In the genomic region with DNA sequence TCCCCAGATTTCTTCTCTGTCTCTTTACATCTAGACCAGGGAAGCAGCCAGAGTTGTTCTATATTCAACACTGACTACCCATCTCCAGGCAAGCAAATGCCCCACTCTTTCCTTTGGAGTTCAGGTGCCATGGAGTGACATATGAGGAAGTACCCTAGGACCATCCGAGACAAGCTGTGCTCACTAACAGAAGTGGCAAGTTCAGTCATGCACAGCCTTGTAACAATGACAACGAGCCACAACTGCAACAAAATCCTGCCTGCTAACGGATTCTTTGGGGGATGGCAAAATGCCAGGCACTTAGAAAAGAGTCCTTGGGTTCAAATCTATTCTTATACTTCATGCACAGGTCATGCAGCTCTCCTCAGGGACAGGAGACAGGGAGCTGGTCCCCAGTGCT, we compare ENCODE assay signal across 19 mouse cellular contexts. TPM values are rescaled to one million over a fixed set of nuclear protein-coding genes. Genes with fewer than 3 reads are reported as not detected.
DNase-seq lines count a peak whose midpoint lies in the region; ATAC-seq lines count a peak whose summit lies in the region.
"Had no signal": no experiment of that assay in that cellular context is flagged by ENCODE, and none has a peak within 500 bp of the region (broad histone marks: within the 10 kb centered on the region; RNA-seq: fewer than 3 reads in every experiment).

No protein-coding gene starts in this region.

- peak; percentile 56; the same call in 1 of the 2 replicates for ATAC-seq in granulocyte monocyte progenitor cell, adult 5-6 weeks (replicated peaks; ENCODE audit: poor library complexity, severe bottlenecking)
- no peak for ATAC-seq in midbrain, embryonic 15.5 days (replicated peaks)
- ATAC-seq: forebrain, embryonic 15.5 days had no signal

- H3K4me3 ChIP-seq in midbrain, embryonic 15.5 days: no peak overlapping the region
- H3K4me3 ChIP-seq: forebrain, embryonic 15.5 days; heart, adult 2 months; heart, embryonic 15.5 days; hindbrain, embryonic 10.5 days had no signal

- no peaks in the 10 kb centered on the region for H3K9me3 ChIP-seq in midbrain, embryonic 15.5 days
- H3K9me3 ChIP-seq: forebrain, embryonic 15.5 days; heart, embryonic 15.5 days; hindbrain, embryonic 10.5 days had no signal

- H3K9ac ChIP-seq in midbrain, embryonic 15.5 days: no peak overlapping the region
- H3K9ac ChIP-seq: forebrain, embryonic 15.5 days; heart, embryonic 15.5 days; hindbrain, embryonic 14.5 days had no signal

- H3K4me2 ChIP-seq in midbrain, embryonic 15.5 days: no peak overlapping the region
- H3K4me2 ChIP-seq: forebrain, embryonic 15.5 days; heart, embryonic 11.5 days; heart, embryonic 15.5 days; hindbrain, embryonic 14.5 days had no signal

- DNase-seq in A20 (ENCODE audit: low read depth, low spot score): peak; percentile 48
- peak; percentile 7 to 13 for DNase-seq in B cell, adult 2 months
- DNase-seq in splenic B cell, adult 2 months (ENCODE audit: low read depth, low spot score): peak; percentile 20
- no peak for DNase-seq in lung, postnatal 14 days
- DNase-seq: adrenal gland, adult 2 months; adrenal gland, postnatal 25 days; cerebellum, adult 18-20 months; cerebellum, adult 9-11 months; cerebellum, postnatal 36 days; gastrocnemius, postnatal 36 days; heart, adult 2 months; heart, postnatal 14 days had no signal

- H3K36me3 ChIP-seq in splenic B cell, adult 2 months (ENCODE audit: control insufficient read depth, insufficient read depth, low read length, poor library complexity, severe bottlenecking): no peaks in the 10 kb centered on the region
- H3K36me3 ChIP-seq in midbrain, embryonic 15.5 days (replicated peaks): no peaks in the 10 kb centered on the region
- H3K36me3 ChIP-seq: forebrain, embryonic 15.5 days; heart, embryonic 15.5 days; hindbrain, embryonic 10.5 days had no signal

- H3K27me3 ChIP-seq in splenic B cell, adult 2 months (ENCODE audit: control insufficient read depth, insufficient read depth, low read length, poor library complexity, severe bottlenecking): no peaks in the 10 kb centered on the region
- H3K27me3 ChIP-seq in midbrain, embryonic 15.5 days (replicated peaks): no peaks in the 10 kb centered on the region
- H3K27me3 ChIP-seq: forebrain, embryonic 15.5 days; heart, embryonic 15.5 days had no signal

- WGBS in midbrain, embryonic 15.5 days: 55% methylated on average over 3 of the region's 3 CpGs

- H3K4me1 ChIP-seq in midbrain, embryonic 15.5 days: no peaks in the 10 kb centered on the region
- H3K4me1 ChIP-seq: forebrain, embryonic 15.5 days; hindbrain, embryonic 10.5 days had no signal

- H3K27ac ChIP-seq in midbrain, embryonic 15.5 days: no peak overlapping the region
- H3K27ac ChIP-seq: forebrain, embryonic 15.5 days; heart, adult 2 months; heart, embryonic 15.5 days; hindbrain, embryonic 10.5 days; hindbrain, embryonic 14.5 days had no signal

RNA-seq across cellular contexts. Expression of gene Hipk3, which starts 8.1 kb away (rescaled TPM):
- 36.0 and 40.5 TPM in 2 replicates for total RNA-seq in granulocyte monocyte progenitor cell, adult 5-6 weeks (2014; fragmentation: Nextera tagmentation)
- total RNA-seq in granulocyte monocyte progenitor cell, adult 5-6 weeks (2017): 35.9 and 41.3 TPM in 2 replicates
- polyA plus RNA-seq in midbrain, embryonic 15.5 days (2015; fragmentation: Nextera tagmentation; extraction: Ambion mirVana): 7.6 and 8.0 TPM in 2 replicates
